Mouse (Mus musculus): ENCODE data around the gene Creld2. TPM values are rescaled to one million over a fixed set of nuclear protein-coding genes. Genes with fewer than 3 reads are reported as not detected.
A peak's percentile ranks its signal among the peaks of the same experiment; 100 is the strongest.

Creld2 gene
- polyA plus RNA-seq, 1 experiment from 2014 or later = 124 TPM

DNA sequence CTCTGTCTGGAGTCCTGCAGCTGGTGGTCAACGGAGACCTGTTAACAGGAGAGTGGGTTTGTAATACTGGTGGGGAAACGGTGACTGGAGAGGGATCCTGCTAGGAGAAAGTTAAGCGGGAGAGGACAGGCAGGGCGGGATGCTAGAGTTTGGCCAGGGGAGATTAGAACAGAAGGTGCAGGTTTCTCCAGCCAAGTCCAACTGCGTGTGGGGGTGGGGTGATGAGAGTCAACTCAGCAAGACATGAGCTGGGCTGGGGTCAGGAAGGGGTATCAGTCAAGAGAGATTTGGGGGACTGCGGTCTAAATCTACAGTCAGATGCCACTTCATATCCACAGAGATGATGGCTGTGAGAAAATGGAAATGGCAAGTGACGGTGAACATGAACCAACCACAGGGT is 25.5 kb downstream of the Creld2 start:
- ATAC-seq (ENCODE audit: insufficient read depth, low FRiP score, low read depth) = no peak
- Histone ChIP-seq H3K9me3 (no peaks in the 10 kb centered on the region), H3K27me3 (replicated peaks) (no peaks in the 10 kb centered on the region), H3K4me2 (no peak overlapping the region), H3K27ac (no peak overlapping the region), H3K36me3 (no peaks in the 10 kb centered on the region), H3K4me3 (replicated peaks) (no peak overlapping the region), H3K4me1 (peaks cover 1% of the 10 kb centered on the region), H3K9ac (no peak overlapping the region)
- WGBS = 92% methylated on average over 7 of the region's 7 CpGs

DNA sequence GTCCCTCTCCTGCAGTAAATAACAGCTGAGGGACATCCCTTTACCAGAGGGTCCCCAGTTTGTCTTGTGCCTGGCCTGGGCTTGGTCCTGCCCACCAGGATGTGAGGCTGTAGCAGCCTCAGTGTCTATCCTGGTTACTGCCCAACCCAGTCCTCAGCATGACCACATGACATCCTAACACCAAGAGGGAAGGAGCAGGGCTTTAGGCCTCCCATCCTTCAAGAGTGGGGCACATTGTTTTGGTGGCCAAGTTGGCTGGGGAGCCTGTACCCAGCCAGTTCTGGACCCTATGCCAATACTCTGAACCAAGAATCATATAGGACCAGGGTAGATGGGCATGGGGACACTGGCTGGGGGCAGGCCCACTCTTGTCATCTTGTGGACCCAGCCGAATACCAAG is 29.2 kb downstream of the Creld2 start:
- no peak overlapping the region for H3K27ac ChIP-seq
- ATAC-seq (ENCODE audit: insufficient read depth, low FRiP score, low read depth) = no peak
- no peaks in the 10 kb centered on the region for H3K36me3 ChIP-seq
- H3K4me3 ChIP-seq (replicated peaks) = no peak overlapping the region
- H3K9me3 ChIP-seq = no peaks in the 10 kb centered on the region
- WGBS = 91% methylated on average over 1 of the region's 1 CpGs
- no peaks in the 10 kb centered on the region for H3K27me3 ChIP-seq (replicated peaks)
- no peak overlapping the region for H3K9ac ChIP-seq
- H3K4me1 ChIP-seq = peaks cover 26% of the 10 kb centered on the region
- H3K4me2 ChIP-seq = no peak overlapping the region

DNA sequence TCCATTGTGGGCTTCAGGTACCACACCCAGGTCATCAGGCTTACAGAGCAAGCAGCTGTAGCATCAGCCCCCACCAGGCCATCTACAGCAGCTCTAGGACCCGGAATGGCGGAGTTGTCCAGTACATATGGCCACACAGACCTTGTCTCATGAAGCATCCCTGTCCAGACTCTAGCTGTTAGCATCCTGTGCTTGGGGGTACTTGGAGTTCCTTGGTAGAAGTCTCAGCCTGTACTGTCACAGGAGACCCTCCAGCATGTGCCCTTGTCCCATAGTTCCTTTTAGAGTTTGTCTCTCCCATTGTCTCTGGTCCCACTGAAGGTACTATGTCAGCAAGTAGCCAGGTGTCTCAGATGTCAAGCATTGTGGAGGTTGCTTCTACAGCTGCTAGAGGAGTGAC is 30.2 kb downstream of the Creld2 start:
- Histone ChIP-seq H3K4me3 (replicated peaks) (no peak overlapping the region), H3K36me3 (no peaks in the 10 kb centered on the region), H3K9me3 (no peaks in the 10 kb centered on the region), H3K9ac (no peak overlapping the region), H3K4me1 (peaks cover 30% of the 10 kb centered on the region), H3K27me3 (replicated peaks) (no peaks in the 10 kb centered on the region), H3K27ac (peak overlapping the region; percentile 91), H3K4me2 (no peak overlapping the region)
- 93% methylated on average over 2 of the region's 2 CpGs for WGBS
- no peak for ATAC-seq (ENCODE audit: insufficient read depth, low FRiP score, low read depth)

DNA sequence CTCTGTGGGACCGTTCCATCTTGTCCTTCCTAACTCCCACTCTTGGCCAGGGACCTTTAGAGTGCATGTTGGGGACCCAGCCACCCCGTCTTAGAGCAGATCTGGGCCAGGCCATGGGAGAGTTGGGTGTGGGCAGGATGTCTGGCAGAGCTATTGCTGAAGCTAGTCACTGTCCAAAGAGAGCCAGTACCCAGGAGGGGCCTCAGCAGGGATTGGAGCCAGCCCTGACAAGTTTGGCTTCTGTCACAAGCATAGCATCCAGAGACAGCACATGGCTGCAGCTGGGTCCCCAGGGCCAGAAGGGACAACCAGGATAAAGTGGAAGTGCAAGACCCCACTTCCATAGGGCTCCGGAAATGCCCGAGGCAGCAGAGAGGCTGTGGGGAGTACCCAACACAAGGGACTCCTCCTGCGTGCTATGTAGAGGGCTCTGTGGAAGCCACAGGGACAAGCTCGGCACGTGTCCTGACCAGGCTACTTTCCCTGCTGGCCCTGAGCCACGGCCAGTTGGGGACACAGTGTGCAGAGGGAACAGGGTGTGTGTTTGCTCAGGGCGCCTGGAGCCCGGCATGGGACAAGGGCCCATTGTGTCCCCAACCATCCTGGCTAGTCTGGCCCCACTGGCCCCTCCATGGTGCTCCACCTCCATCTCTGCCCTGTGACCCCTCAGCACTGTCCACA is 30.8 kb downstream of the Creld2 start:
- H3K4me2 ChIP-seq = peak overlapping the region; percentile 12; the same call in 1 of the 2 replicates
- H3K4me3 ChIP-seq (replicated peaks) = no peak overlapping the region
- ATAC-seq (ENCODE audit: insufficient read depth, low FRiP score, low read depth) = peak; percentile 85
- H3K36me3 ChIP-seq = no peaks in the 10 kb centered on the region
- peak overlapping the region; percentile 91 for H3K27ac ChIP-seq
- H3K9me3 ChIP-seq = no peaks in the 10 kb centered on the region
- H3K27me3 ChIP-seq (replicated peaks) = no peaks in the 10 kb centered on the region
- no peak overlapping the region for H3K9ac ChIP-seq
- WGBS = 43% methylated on average over 10 of the region's 10 CpGs
- H3K4me1 ChIP-seq = peaks cover 37% of the 10 kb centered on the region

DNA sequence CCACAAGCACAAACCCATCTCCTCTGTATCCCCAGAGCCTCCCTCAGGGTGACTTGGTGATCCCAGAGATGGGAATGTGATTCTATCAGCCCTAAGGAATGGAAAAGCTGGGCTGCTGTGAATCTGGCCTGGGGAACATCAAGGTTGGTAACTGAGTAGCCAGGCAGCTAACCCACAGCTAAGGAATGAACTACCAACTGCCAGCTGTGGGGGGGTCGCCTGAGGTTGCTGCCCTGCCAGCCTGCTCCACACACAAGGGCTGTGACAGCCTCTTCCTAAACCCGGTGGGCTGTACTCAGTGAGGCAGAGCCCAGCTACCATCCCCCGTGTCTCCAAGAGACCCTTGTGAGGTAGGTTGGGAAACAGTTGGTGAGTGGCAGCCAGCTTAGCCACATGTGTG is 31.6 kb downstream of the Creld2 start:
- Histone ChIP-seq H3K4me1 (peaks cover 44% of the 10 kb centered on the region), H3K36me3 (no peaks in the 10 kb centered on the region), H3K9me3 (no peaks in the 10 kb centered on the region), H3K27me3 (replicated peaks) (no peaks in the 10 kb centered on the region), H3K4me3 (replicated peaks) (no peak overlapping the region), H3K9ac (no peak overlapping the region), H3K27ac (peak overlapping the region; percentile 91), H3K4me2 (peak overlapping the region; percentile 12; the same call in 1 of the 2 replicates)
- no peak for ATAC-seq (ENCODE audit: insufficient read depth, low FRiP score, low read depth)
- 27% methylated on average over 3 of the region's 3 CpGs for WGBS

DNA sequence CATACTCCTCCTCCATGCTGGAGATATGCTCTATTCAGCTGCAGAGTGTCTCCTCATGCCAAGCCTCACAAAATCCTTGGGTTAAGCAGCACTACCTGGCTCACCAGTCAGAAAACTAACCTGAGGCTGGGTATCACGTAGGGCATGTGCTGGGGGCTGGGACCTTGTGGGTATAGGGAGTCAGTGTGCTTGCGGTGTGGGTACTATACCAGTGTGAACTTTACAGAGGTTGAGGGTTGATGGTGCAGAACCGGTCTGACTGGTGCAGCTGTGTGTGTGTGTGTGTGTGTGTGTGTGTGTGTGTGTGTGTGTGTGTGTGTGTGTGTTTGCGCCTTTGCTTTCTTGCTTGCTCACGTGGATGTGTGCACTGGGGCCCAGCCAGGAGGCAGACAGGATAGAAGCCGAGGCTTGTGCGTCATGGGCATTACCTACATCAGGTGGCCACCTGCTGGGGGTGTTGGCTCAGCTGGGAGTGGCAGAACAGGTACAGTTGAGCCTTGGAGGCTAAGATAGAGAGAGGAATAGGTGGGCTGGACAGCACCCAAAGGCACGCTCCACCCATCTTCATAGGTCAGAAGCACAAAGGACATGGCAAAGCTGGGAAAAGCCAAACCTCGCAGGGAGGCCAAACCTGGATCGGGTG is 32.2 kb downstream of the Creld2 start:
- 54% methylated on average over 10 of the region's 10 CpGs for WGBS

DNA sequence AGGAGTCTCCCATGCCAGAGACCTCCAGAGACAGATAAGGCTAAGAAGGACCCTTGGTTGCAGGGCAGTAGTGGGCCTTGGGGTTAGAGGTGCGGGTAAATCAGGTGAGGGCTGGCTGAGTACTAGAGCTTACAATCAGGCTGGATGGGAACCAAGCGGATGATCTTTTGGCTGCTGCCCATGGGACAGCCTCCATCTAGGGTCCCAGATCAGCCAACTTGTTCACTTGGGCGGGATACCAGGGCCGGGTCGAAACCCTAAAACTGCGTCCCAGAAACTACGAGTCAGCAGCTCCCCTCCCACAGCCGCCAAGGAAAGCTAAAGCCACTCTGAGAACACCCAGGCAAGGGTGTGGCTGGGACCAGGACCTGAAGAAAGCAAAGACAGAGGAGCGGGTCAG is 33.7 kb downstream of the Creld2 start:
- 79% methylated on average over 9 of the region's 9 CpGs for WGBS
- H3K9me3 ChIP-seq = no peaks in the 10 kb centered on the region
- peaks cover 44% of the 10 kb centered on the region for H3K4me1 ChIP-seq
- H3K4me3 ChIP-seq (replicated peaks) = no peak overlapping the region
- no peak overlapping the region for H3K4me2 ChIP-seq
- H3K27me3 ChIP-seq (replicated peaks) = no peaks in the 10 kb centered on the region
- H3K9ac ChIP-seq = no peak overlapping the region
- H3K27ac ChIP-seq = peak overlapping the region; percentile 80
- no peak for ATAC-seq (ENCODE audit: insufficient read depth, low FRiP score, low read depth)
- H3K36me3 ChIP-seq = no peaks in the 10 kb centered on the region

More for the DNA sequence above, 32.2 kb downstream of the Creld2 start:
- peak; percentile 84 for ATAC-seq (ENCODE audit: insufficient read depth, low FRiP score, low read depth)
- Histone ChIP-seq H3K4me3 (replicated peaks) (no peak overlapping the region), H3K27ac (peak overlapping the region; percentile 91), H3K27me3 (replicated peaks) (no peaks in the 10 kb centered on the region), H3K36me3 (no peaks in the 10 kb centered on the region), H3K9ac (no peak overlapping the region), H3K4me2 (peak overlapping the region; percentile 1; the same call in 1 of the 2 replicates), H3K9me3 (no peaks in the 10 kb centered on the region), H3K4me1 (peaks cover 44% of the 10 kb centered on the region)

DNA sequence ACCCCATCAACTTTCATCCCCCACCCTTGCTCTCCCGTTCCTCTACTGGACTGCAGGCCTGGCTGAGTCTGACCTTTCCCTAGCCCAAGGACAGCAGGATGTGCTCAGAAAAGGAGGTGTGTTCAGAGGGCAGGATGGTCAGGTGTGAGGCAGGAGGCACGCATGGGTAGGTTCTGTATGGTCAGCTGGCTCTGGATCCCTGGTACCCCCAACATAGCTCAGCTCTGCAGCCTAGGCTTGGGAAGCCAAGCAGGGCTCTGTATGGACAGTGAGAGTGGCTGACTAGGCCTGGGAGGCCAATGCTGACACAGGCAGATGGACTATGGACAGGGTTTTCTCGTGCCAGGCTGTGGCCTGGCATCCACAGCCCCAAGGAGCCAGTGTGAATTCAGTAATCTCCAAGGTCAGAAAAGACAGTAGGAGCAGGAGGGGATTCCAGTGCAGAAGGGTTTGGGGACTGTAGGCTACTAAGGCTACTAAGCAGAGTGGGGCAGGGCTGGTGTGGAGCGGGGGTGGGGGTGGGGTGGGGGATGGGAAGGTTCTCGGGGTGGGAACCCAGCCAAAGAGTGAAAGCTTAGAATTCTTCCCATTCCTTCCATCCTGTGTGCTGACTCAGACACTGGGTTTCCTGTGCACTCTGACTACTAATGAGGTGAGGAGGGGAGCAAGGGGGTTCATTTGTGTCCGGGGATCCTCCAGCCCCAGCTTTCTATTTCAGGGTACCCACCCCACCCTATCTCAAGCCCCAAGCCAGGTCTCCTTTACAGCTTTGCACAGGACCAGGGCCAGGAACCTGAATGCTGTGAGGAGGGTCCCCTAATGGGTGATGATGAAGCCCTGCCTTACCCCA is 34.9 kb downstream of the Creld2 start:
- Histone ChIP-seq H3K27ac (peak overlapping the region; percentile 59; the same call in 1 of the 2 replicates), H3K9me3 (no peaks in the 10 kb centered on the region), H3K9ac (no peak overlapping the region), H3K36me3 (no peaks in the 10 kb centered on the region), H3K4me2 (no peak overlapping the region), H3K4me1 (peaks cover 44% of the 10 kb centered on the region), H3K27me3 (replicated peaks) (no peaks in the 10 kb centered on the region), H3K4me3 (replicated peaks) (no peak overlapping the region)
- ATAC-seq (ENCODE audit: insufficient read depth, low FRiP score, low read depth) = no peak
- 41% methylated on average over 6 of the region's 6 CpGs for WGBS

DNA sequence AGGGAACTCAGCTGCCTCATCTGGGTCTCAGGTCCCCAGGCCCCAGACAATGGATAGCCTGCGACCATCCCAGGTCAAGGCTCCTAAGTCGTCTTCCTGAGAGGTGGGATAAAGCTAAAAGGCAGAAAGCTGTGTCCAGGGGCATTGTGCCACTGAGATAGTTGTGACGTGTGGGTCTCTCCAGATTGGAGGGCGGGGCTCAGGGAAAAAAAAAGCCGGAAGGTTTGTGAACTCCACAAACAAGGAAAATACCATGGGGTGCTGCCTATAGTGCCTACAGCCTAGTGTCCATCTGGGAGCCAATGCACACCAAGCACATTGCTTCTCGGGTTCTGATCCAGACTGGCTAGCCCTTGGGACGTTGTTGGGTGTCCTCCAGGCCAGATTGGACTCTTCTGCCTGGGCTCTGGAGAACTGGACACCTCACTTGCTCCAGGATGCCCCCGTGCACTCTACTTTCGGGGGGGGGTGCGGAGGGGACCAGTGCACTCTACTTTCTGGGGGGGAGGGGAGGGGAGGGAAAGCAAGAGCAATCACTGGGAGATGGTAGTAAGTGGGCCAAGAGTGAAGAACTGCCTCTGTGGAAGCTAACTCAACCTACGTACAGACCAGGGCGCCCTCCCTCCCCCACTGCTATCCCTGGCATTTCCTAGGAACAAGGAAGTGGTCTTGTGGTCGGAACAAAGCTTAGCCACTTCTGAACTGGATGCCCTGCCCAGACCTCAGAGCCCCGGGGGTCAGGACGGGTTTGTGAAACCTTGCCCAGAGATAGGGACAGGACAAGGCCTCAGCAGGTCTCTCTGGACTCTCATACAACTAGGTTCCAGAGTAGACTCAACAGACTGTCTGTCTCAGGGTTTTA is 35.8 kb downstream of the Creld2 start:
- 70% methylated on average over 15 of the region's 15 CpGs for WGBS

DNA sequence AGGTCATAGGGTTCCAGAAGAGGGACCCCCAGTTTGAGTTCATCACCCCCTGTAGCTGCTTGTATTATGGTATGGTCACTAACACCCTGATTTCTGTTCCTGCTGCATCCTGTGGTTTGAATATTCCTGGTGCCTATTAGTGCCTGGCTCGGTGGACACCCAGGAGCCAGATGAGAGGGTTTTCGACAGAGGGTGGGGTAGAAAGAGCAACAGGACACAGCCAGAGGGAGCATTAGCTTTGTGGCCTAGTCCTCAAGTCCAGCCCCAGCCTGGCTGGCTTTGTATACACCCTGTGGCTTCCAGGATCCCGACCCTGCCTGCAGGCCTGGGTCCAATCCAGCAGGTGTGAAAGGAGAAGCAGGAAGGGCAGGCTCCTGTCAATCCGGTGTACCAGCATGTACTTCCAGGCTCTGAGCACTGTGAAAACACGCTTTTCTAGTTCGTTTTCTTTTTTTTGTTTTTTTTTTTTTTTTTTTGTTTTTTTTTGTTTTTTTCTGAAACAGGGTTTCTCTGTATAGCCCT is 36.5 kb downstream of the Creld2 start:
- H3K36me3 ChIP-seq = no peaks in the 10 kb centered on the region
- no peak overlapping the region for H3K4me3 ChIP-seq (replicated peaks)
- no peak overlapping the region for H3K9ac ChIP-seq
- no peak overlapping the region for H3K27ac ChIP-seq
- no peak for ATAC-seq (ENCODE audit: insufficient read depth, low FRiP score, low read depth)
- WGBS = 68% methylated on average over 6 of the region's 6 CpGs
- no peak overlapping the region for H3K4me2 ChIP-seq
- H3K4me1 ChIP-seq = peaks cover 33% of the 10 kb centered on the region
- no peaks in the 10 kb centered on the region for H3K27me3 ChIP-seq (replicated peaks)
- H3K9me3 ChIP-seq = no peaks in the 10 kb centered on the region

More for the DNA sequence above, 35.8 kb downstream of the Creld2 start:
- Histone ChIP-seq H3K4me1 (peaks cover 40% of the 10 kb centered on the region), H3K27me3 (replicated peaks) (no peaks in the 10 kb centered on the region), H3K9ac (no peak overlapping the region), H3K36me3 (no peaks in the 10 kb centered on the region), H3K9me3 (no peaks in the 10 kb centered on the region), H3K27ac (peak overlapping the region; percentile 51; the same call in 1 of the 2 replicates), H3K4me3 (replicated peaks) (no peak overlapping the region), H3K4me2 (no peak overlapping the region)
- ATAC-seq (ENCODE audit: insufficient read depth, low FRiP score, low read depth) = no peak

DNA sequence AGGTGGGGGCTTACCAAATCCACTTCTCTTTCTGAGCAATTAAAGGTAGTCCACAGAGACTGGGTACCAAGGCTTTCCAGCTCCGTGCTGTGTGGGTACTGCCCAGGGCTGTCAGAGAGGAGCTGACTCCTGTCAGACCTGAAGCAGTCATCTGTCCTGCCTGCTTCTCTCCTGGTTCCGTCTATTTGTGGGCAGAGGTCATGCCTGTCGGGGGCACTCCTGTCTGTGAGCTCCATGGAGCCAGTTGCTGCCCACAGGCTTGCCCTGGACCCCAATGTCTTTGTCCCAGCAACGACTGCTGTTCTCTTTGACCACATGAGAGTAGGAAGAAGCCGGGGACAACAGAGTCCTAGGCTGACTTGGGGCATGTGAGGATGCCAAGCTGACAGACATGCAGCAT is 37.2 kb downstream of the Creld2 start:
- no peak overlapping the region for H3K9ac ChIP-seq
- H3K36me3 ChIP-seq = no peaks in the 10 kb centered on the region
- no peak overlapping the region for H3K4me2 ChIP-seq
- H3K4me1 ChIP-seq = peaks cover 34% of the 10 kb centered on the region
- no peak for ATAC-seq (ENCODE audit: insufficient read depth, low FRiP score, low read depth)
- no peak overlapping the region for H3K4me3 ChIP-seq (replicated peaks)
- 79% methylated on average over 5 of the region's 5 CpGs for WGBS
- no peaks in the 10 kb centered on the region for H3K27me3 ChIP-seq (replicated peaks)
- no peak overlapping the region for H3K27ac ChIP-seq
- no peaks in the 10 kb centered on the region for H3K9me3 ChIP-seq

Measured in stomach, embryonic 15.5 days (tissue).